Mouse (Mus musculus) midbrain, postnatal 0 days (tissue): Measurements from ENCODE around the gene Mad1l1. TPM values are rescaled to one million over a fixed set of nuclear protein-coding genes. Genes with fewer than 3 reads are reported as not detected.
A peak's percentile ranks its signal among the peaks of the same experiment; 100 is the strongest.

ENCODE experiments used
- ATAC-seq: fragments of 200-750 bp; cut with Nextera tagmentation; 2 replicates; pipeline ENCODE4 v1.8.0; 2017; ENCODE audit warnings: moderate number of reproducible peaks, mild to moderate bottlenecking, moderate TSS enrichment, moderate library complexity; ENCODE audit not compliant: low FRiP score
- DNase-seq: peaks from one replicate; pipeline ENCODE4 v3.0.0-alpha.2; 2015; ENCODE audit warnings: low spot score
- H3K27ac ChIP-seq: fragments of 300-500 bp; sonication (generic); 2 replicates; pipeline ENCODE4 v1.5.1; 2014; ENCODE audit warnings: low read depth, mild to moderate bottlenecking, low read length, mixed read lengths
- H3K27me3 ChIP-seq: fragments of 300-500 bp; sonication (generic); 2 replicates; pipeline ENCODE4 v1.6.1; 2014; ENCODE audit warnings: low read length, control low read depth, mixed read lengths; ENCODE audit not compliant: insufficient read depth
- H3K36me3 ChIP-seq: fragments of 300-500 bp; sonication (generic); 2 replicates; pipeline ENCODE4 v1.6.1; 2014; ENCODE audit warnings: low read length, control low read depth, mixed read lengths; ENCODE audit not compliant: insufficient read depth
- H3K4me1 ChIP-seq: fragments of 300-500 bp; sonication (generic); 2 replicates; pipeline ENCODE4 v1.6.1; 2014; ENCODE audit warnings: mild to moderate bottlenecking, control low read depth, antibody characterized with exemption, low read length, mixed read lengths; ENCODE audit not compliant: insufficient read depth
- H3K4me2 ChIP-seq: fragments of 300-500 bp; sonication (generic); 2 replicates; pipeline ENCODE4 v1.6.1; 2014; ENCODE audit warnings: low read depth, mild to moderate bottlenecking, low read length, mixed read lengths; ENCODE audit not compliant: poor library complexity, severe bottlenecking
- H3K4me3 ChIP-seq: fragments of 300-500 bp; sonication (generic); 2 replicates; pipeline ENCODE4 v1.5.1; 2014; ENCODE audit warnings: low read depth, mild to moderate bottlenecking, low read length, moderate library complexity
- H3K9ac ChIP-seq: fragments of 300-500 bp; sonication (generic); replicated peaks from 2 replicates; pipeline ENCODE4 v1.6.1; 2014; ENCODE audit warnings: mild to moderate bottlenecking, low read length, moderate library complexity, mixed read lengths; ENCODE audit not compliant: poor library complexity, severe bottlenecking
- H3K9me3 ChIP-seq: fragments of 300-500 bp; sonication (generic); 2 replicates; pipeline ENCODE4 v1.6.1; 2016; ENCODE audit warnings: low read length, control low read depth
- CTCF ChIP-seq: IDR thresholded peaks from 2 replicates; pipeline ENCODE4 v1.5.1; 2016; ENCODE audit warnings: antibody characterized with exemption, mild to moderate bottlenecking
- WGBS: fragments of 180-500 bp; shearing (Covaris S2); extraction: QIAGEN DNeasy Blood & Tissue Kit; methylation state at CpG from one replicate; pipeline ENCODE4 v1.1.7; 2014; 5-methylcytosine and 5-hydroxymethylcytosine counted together
- polyA plus RNA-seq: library from polyadenylated mRNA; unstranded; fragments of >200 nt; fragmentation: Nextera tagmentation; extraction: Ambion mirVana; gene quantifications from 2 replicates; pipeline ENCODE4 v1.2.1, GENCODE M21; 2015
- total RNA-seq: library from RNA; depleted of rRNA; stranded (reverse); fragments of >200 nt; gene quantifications from 2 replicates; pipeline ENCODE4 v1.2.3, GENCODE M21; 2014

Mad1l1 gene
- total and polyA plus RNA-seq, 2 experiments from 2014 or later = 25.9 to 33.5 TPM

- Histone ChIP-seq H3K4me1 (peaks cover 9% of the 10 kb centered on the region), H3K36me3 (no peaks in the 10 kb centered on the region), H3K27ac (no peak overlapping the region), H3K27me3 (no peaks in the 10 kb centered on the region), H3K4me2 (0 out of 2 replicates have a peak overlapping the region, but pooled peaks have one; percentile 4), H3K9ac (no peak overlapping the region), H3K9me3 (no peaks in the 10 kb centered on the region), H3K4me3 (no peak overlapping the region)
- WGBS = 58% methylated on average over 9 of the region's 9 CpGs
- ATAC-seq (0 out of 2 replicates have a peak, but pooled peaks have one; percentile 41), DNase-seq (peak; percentile 42)
- TF ChIP-seq CTCF = no peak
These were observed 342.0 kb downstream of the Mad1l1 start for GRCm38 (mm10) chr5:139979371-139979770.

- no peak for ATAC-seq
- no peaks in the 10 kb centered on the region for H3K36me3 ChIP-seq
- DNase-seq = peak; percentile 19
- H3K27ac ChIP-seq = no peak overlapping the region
- no peak overlapping the region for H3K9ac ChIP-seq
- 6% methylated on average over 13 of the region's 13 CpGs for WGBS
- H3K9me3 ChIP-seq = no peaks in the 10 kb centered on the region
- H3K4me1 ChIP-seq = peaks cover 9% of the 10 kb centered on the region
- 0 out of 2 replicates have a peak overlapping the region, but pooled peaks have one; percentile 4 for H3K4me2 ChIP-seq
- no peaks in the 10 kb centered on the region for H3K27me3 ChIP-seq
- H3K4me3 ChIP-seq = no peak overlapping the region
- TF ChIP-seq CTCF = no peak
These were observed 342.7 kb downstream of the Mad1l1 start for GRCm38 (mm10) chr5:139978525-139979276.

GRCm38 (mm10) chr5:139977476-139977875, 343.9 kb downstream of the Mad1l1 start:
- no peaks in the 10 kb centered on the region for H3K9me3 ChIP-seq
- H3K36me3 ChIP-seq = no peaks in the 10 kb centered on the region
- 32% methylated on average over 8 of the region's 8 CpGs for WGBS
- no peaks in the 10 kb centered on the region for H3K27me3 ChIP-seq
- ATAC-seq = no peak
- no peak overlapping the region for H3K4me2 ChIP-seq
- peaks cover 9% of the 10 kb centered on the region for H3K4me1 ChIP-seq
- H3K27ac ChIP-seq = no peak overlapping the region
- DNase-seq = no peak
- no peak overlapping the region for H3K4me3 ChIP-seq
- H3K9ac ChIP-seq = no peak overlapping the region
- TF ChIP-seq CTCF = no peak

GRCm38 (mm10) chr5:139976584-139976983, 344.8 kb downstream of the Mad1l1 start:
- Histone ChIP-seq H3K4me1 (peaks cover 9% of the 10 kb centered on the region), H3K36me3 (0 out of 2 replicates have a peak, but pooled peaks cover 4% of the 10 kb centered on the region), H3K9ac (no peak overlapping the region), H3K4me3 (no peak overlapping the region), H3K27ac (no peak overlapping the region), H3K9me3 (no peaks in the 10 kb centered on the region), H3K27me3 (no peaks in the 10 kb centered on the region), H3K4me2 (no peak overlapping the region)
- no peak for TF ChIP-seq CTCF
- no peak for DNase-seq
- 79% methylated on average over 4 of the region's 4 CpGs for WGBS
- ATAC-seq = no peak

- Histone ChIP-seq H3K27me3 (no peaks in the 10 kb centered on the region), H3K36me3 (0 out of 2 replicates have a peak, but pooled peaks cover 4% of the 10 kb centered on the region), H3K4me1 (no peaks in the 10 kb centered on the region), H3K4me2 (no peak overlapping the region), H3K9me3 (no peaks in the 10 kb centered on the region), H3K4me3 (no peak overlapping the region), H3K9ac (no peak overlapping the region), H3K27ac (no peak overlapping the region)
- no peak for DNase-seq
- 67% methylated on average over 12 of the region's 12 CpGs for WGBS
- peak; percentile 51 for TF ChIP-seq CTCF
- ATAC-seq = no peak
These were observed 351.1 kb downstream of the Mad1l1 start for GRCm38 (mm10) chr5:139970186-139970631.
